Mouse (Mus musculus): Measurements from ENCODE around the gene Col4a2.

Gene Col4a2

DNA sequence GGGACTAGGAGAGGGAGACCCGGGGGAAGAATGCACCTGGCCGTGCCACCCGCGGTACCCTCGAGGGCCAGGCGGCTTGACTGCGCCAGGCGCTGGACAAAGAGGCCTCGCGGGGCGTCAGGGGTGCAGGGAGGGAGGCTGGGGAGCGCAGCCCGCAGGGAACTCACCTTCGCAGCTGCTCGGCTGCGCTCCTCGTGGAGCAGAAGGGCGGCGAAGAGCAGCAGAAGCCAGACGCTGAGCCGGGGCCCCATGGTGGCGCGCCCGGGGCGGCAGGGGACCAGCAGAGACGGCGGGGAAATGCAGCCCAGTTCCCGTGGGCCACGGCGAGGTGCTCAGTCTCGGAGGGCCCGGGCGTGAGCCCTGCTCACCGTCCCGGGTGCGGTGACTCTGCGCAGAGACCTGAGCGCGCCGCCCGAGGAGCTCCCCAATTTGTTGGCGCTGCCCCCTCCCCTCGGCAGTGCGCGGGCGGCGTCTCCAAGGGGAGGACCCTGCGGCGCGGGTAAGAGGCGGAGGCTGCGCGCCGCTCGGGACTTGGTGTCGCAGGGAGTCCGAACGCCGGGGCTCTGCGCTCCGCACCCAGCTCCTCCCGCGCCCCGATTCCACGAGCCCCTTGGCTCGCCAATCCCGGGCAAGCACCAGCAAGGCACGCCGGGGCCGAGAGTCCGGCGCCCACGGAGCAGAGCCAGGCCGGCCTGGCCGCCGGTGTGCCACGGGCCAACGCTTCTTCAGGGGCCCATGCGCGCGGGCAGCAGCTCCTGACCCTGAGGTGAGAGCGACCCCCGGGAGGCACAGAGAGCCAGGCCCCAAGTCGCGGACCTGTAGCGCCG is at the start of gene Col4a2, which contains the start of gene Col4a1:
Gene Col4a2, plus strand, starts transcription at position 457 of the 827 bp plus-strand sequence.
Gene Col4a1, minus strand, starts transcription at position 478 of the 827 bp plus-strand sequence.
- DNase-seq: peak; percentile 89

DNA sequence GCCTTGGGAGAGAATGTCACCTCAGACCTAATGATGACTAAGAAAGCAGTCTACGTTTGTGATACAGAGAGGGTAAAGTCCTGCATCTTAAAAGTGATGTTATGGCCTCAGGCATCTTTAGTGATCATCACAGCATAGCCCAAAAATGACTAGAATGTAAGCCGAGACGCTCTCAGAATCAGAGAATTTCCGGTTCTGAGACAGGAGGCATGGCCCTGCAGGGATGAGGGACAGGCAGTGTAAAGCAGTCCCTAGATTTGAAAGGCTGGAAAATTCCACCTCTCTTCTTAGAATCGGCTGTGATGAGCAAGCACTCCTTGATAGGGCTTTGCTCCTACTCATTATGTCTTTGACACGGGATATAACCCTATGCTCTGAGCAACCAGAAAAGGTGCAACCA is 48.8 kb upstream of the Col4a2 start:
- no peak for DNase-seq

DNA sequence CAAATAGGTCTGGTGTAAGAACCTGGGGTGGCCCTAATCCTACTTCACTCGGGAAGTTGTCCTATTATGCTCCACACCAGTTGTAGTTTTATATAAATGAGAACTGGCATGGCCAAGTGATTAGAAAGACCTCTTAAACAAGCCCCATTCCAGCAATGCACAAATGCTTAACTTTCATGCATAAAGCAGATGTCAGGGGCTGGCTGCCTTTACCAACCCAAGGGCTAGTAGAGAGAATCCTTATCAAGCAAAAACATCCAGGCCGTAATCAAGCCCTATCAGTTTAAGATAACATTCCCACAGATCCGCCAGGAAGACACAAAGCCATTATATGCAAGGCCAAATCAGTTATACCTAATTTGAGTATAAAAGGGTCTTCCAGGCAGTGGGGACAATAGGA is 46.6 kb upstream of the Col4a2 start:
- DNase-seq: no peak

DNA sequence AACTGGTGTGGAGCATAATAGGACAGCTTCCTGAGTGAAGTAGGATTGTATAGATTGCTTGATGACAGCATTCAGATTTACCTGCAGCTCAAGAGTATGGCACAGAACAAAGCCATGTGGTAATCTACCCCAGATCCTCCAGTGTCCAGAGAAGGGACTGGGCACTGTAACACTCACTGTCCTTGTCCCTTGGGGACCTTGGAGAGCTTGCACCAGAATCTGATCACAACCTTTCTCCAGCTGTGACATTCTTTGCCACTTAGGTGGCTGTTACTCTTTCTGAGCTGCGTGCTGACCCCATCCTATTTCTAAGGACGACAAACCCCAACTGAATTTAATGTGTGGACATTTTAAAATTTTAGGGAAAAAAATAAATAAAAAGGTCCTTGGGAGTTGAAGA is 46.1 kb upstream of the Col4a2 start:
- DNase-seq: no peak

DNA sequence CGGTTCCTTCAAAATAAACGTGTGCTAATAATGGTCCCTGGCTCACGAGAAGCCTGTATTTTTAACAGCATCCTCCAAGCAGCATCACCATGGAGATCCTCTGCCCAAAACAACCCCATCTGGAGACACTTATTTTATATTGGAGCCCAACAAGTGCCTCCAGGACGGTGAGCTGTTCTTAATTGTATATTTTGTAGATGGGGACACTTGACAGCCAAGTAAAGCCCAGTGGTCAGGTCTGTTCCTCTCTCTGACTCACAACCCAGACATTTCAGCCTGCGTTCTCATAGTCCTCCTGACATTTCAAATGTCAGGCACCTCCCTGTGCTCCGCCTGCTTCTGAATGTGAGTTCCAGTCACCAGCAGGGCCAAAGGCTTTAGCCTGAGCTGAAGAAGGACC is 43.9 kb upstream of the Col4a2 start:
- no peak for DNase-seq

DNA sequence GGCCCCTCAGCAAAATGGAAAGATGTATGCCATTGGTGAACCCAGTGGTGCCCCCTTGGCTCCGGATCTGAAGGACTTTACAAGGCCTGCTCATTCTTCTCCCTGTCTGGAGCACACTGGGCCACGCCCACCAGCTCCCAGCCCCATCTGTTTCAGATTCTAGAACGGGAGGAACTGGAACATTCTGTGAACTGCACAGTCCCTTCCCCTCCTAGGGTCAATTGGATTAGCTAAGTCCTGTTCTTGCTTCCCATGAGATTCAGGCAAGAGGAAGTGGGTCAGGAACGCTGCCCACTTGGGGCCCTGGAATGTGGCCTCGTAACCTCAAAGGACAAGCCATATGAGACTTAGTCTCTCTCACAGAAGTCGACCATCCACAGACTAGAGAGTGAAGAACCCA is 41.8 kb upstream of the Col4a2 start:
- DNase-seq: no peak

DNA sequence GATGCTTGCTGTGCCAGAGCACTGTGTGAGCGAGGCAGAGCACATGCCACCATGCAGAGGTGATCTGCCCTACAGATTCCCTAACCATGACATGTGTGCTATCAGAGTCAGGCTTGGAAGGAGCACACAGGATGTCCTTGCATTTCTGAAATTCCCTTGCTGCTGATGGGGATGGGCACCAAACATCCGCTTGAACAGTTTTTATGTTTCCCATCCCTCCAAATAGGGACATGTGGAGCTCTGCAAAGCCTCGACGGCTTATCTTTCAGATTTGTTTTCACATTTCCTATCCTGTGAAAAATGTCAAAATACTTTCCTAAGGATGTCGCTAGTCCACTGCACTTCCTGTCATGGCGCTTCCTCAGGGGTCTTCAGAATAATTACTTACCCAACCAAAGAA is 40.4 kb upstream of the Col4a2 start:
- no peak for DNase-seq

DNA sequence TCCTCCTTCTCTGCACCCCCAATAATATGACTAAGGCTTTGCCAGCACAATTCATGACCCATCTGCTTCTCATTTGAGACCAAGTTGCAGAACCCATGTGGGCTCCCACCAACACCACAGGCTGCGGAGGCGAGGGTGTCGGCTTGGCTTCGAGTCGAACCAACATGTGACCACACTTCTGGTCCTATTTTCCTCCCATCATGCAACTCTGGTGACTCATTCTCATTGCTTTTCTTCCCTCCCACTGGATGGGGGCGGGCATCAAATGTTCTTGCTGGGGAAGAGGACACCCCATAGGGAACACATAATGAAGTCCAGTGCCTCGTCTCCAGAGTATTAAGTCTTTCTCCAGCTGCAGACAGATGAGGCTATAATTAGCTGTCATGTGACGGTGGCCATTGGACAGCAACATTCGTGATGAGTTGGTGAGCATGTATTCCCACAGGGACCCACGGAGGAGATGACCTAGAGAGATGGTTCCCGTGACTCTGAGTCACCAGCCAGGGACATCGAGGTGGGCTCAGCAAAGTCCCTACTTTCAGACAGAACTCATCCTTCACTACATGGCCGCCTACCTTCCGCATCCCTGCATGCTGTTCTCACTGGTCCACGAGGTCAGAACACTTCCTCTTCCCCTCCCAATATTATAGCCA is 39.0 kb upstream of the Col4a2 start:
- no peak for DNase-seq

DNA sequence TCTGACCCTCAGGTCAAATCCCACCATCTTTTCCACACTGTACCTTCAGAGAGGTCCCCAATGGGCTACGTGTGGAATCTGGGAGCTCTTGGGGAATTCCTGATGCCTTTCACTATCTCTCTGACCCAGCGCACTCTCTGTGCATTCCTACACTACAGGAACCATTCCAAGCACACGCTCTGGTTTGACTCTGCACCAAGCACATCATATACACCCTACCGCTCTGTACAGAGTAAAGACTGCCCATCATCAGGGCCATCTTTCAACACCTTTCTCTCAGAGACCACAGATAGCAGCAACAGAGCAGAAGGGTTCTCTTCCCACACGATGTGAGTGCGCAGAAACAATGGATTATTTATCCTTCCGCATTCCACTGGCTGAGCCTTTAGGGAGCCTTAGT is 38.2 kb upstream of the Col4a2 start:
- DNase-seq: no peak

DNA sequence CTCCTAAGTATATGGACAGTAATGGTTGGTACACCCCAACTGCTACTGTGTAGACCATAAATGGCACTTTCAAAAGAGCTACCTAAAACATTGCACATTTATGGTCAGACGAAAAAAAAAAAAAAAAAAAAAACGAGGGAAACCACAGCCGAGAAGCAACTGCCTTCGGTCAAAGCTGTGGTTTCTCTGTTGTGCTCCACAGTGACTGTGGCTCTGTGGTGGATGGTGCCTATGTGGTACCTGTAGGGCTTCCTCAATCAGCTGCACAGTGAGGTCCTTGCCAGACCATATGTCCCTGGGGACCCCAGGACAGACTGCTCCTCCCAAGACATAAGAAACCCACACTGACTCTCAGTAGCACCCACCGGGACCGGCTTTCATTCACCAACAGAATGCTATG is 36.3 kb upstream of the Col4a2 start:
- DNase-seq: no peak

DNA sequence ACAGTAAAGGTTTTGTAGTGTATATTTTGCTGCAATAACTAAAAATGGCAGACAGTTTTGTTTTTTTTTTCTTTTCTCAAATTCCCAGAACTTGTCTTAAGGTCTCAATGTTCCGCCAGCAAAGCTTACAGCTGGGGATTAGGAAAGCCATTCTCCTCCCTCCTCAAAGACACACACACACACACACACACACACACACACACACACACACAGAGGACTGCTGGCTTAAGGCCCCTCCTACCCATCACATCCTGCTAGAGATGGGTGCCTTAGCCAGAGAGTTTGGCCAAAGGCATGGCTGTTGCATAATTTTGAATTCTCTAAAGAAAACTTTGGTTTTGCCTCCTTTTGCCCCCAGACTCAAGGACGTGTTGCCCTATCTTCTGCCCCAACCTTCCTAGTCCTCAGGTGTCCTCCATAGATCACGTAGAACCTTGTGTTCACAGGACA is 35.0 kb upstream of the Col4a2 start:
- no peak for DNase-seq

DNA sequence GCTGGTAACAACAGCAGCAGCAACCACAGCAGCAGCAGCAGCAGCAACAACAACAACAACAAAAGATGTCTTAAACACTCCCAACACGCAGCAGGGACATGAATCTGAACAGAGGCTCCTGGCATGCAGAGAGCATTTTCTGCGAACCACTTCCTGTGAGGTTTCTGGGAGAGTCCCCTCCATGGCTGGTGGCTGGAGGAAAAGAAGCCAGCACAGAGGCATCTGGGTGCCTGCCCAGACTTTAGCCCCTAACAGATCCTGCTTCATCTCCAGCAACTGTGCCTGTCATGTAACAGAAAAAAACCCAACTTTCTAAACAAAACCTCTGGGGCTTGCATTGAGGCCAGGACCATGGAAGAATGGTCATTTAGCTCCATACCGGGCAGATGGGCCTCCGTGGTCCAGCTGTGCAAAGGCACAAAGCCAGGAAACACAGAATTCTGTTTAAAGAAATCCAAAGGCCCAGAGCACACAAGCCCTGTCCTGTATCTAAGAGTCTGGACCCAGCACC is 34.4 kb upstream of the Col4a2 start:
- DNase-seq: no peak

DNA sequence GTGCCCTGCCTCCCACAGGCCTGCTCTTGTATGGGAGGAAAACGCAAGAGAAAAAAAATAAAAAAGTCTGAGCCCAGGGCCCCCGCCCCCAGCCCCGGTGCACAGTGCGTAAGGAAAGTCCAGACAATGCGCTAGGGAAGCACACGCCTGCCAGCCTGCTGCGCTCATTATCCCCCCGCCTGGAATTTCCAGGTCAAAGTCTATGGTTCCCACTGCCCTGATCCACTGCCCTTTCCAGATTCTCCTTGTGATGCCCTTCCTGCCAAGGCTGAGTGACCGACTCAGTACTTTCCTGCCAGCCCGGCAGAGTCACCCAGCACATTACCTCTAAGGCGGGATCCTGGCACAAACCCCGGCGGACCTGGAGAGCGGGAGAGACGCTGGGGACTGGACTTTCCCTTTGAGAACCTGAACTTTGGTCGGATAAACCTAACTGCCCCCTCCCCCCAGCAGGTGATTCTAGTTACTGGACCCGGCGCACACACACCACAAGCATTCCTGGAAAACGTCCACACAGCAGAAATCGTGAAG is 33.2 kb upstream of the Col4a2 start:
- peak; percentile 69 for DNase-seq

DNA sequence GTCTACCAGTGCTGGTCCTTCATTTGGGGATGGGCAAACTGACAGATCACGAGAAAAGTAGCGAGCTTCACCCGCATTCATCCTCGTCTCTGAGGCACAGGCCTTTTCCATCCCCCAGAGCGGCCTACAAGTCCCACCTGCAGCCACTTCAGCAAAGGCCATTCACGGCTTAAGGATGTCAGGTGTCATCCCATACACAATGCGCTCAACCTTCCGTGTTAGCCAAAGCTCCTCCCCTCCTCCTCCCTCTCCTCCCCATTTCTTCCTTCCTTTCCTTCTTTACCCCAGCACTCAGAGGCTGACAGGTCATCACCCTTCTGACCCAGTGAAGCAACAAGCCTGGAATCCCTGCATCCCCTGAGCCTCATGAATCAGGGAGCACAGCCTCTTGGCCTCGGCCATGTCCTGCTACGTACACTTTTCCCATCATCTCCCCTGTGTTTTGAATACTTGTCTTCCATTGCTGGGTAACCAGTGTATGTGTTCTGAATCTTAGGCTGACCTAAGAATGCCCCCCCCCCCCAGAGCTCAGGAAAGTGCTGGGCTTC is 31.8 kb upstream of the Col4a2 start:
- no peak for DNase-seq

DNA sequence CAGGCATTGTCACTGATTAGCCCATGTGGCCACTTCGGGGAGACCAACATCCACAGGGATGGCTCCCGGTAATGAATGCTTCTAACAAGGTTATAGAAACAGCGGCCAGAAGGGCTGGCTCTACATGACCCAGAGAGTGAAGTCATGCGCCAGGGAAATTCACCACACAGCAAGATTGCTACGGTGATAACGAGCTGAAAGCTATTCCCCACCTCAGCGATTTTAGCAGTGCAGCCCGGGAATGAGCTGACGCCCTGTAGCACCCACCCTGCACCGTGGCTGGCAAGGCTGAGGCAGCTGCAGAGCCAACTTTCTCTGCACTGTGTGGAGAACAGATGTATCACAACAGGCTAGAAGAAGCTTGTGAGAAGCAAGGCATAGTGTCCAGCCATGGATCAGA is 30.5 kb upstream of the Col4a2 start:
- DNase-seq: no peak

DNA sequence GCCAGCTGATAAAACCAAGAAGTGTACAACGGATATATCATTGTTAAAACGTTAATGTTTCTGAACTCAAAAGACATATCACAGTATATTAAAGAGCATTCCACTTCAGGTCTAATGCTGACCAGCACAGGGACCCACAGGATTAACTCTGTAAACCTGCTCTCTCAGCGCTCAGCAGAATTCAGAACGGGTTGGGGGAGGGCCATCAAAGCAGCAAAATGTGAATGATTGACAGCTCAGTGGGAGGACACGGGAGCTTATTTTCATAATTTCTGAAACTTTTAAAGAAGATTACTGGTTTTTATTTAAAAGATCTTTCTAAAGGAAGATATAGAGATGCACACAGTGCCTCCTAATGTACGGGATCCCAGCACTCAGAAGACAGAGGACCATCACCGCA is 29.9 kb upstream of the Col4a2 start:
- no peak for DNase-seq

DNA sequence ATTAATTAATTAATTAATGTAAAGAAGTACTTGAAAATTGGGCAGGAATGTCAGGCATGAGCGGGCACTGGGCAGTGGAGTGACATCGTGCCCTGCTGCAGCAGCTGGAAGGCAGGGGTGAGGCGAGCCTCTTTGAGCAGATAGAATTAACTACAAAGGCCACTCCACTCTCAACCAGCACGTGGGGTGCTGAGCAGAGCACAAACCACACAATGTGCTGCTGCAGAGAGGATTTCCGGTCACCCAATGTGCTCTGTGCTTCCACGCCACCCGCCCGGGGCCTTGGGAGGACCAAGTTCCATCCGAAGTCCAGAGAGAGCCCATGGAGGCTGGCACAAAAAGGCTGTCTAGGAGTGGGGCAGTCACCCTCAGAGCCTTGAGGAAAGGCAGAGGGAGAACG is 29.4 kb upstream of the Col4a2 start:
- no peak for DNase-seq

DNA sequence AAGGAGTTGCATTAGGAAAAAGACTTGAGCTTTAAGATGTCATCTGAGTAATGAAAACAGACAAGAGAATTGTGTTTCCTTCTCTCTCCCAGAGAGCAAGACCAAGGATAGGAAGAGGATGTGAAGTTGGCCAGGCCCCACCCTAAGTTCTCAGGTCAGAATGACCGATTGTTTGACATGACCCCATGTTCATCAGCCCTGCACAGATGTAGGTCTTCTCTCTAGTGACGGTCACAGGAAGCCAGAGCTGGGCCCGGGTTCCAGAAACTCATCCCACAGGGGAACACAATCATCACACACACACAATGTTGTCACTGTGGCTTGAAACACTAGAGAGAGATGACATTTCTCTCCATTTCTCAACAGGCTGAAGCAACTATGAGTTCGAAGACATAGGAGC is 27.2 kb upstream of the Col4a2 start:
- no peak for DNase-seq

DNA sequence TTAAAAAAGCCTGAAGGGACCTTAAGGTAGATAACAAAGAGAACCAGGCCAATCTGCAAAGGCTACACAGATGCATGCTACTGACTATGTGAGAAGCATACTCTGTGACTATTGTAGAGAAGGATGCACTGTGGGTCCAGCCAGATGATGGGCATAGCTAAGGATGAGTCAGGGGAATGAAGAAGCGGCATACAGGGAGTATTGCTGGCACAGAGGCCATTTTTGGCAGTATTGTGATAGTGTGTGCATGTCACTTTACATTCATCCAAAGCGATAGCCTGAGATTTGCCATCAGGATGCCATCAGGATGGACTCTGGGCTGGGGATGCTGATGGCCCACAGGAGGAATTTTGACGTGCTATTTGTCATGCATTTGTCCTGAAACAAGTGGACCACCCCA is 25.5 kb upstream of the Col4a2 start:
- DNase-seq: no peak

DNA sequence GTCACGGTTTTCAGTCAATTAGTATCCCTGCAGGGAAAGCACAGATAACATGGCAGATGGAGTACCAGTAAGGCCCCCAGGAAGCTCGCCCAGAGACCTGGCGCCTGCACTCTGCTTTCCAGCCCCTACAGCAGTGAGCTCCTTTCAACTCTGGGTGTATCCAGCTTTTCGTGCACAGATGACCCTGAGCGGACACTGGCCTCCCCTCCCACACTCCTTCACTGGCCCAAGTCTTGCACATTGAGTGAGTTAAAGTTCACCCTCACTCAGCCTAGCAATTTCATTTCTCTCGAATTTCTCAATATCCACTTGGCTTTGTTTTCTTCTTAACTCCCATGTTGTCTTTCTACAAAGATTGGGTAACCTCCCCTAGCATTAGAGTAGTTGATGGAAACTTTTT is 24.3 kb upstream of the Col4a2 start:
- DNase-seq: no peak

DNA sequence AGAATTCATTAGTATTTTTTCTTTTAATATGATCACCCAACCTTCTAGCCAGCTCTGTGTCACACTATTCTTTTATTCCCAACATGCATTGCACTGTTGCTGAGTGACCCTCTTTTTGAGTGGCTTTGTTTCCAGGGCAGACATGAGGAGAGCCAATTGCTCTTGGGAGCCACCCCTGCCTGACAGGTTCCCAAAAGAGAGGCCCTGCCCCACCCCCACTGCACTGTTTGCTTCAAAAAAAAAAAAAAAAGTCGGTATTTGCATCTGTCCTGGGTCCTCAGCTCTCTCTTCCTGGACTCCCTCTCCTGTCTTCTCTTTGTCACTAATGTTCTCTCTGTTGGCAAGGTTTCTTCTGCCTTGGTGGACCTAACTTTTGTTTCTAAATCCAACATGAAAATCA is 22.1 kb upstream of the Col4a2 start:
- no peak for DNase-seq

DNA sequence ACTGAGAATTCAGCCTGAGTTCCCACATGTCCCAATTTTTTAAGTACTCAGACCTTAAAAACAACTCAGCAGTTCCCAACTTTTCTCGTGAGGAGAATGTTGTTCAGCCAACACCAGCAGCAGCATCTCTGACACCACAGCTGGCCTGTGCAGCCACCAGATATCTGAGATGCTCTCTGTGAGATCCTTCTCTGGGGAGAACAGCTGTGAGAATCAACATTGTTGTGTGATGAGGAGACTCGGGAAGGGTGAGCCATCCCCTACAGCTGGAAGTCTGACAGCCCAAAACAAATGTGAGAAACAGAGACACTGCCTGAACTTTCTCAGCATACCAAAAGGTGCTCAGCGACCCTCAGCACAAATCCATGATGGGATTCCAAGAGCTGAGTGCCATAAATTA is 20.0 kb upstream of the Col4a2 start:
- DNase-seq: no peak

DNA sequence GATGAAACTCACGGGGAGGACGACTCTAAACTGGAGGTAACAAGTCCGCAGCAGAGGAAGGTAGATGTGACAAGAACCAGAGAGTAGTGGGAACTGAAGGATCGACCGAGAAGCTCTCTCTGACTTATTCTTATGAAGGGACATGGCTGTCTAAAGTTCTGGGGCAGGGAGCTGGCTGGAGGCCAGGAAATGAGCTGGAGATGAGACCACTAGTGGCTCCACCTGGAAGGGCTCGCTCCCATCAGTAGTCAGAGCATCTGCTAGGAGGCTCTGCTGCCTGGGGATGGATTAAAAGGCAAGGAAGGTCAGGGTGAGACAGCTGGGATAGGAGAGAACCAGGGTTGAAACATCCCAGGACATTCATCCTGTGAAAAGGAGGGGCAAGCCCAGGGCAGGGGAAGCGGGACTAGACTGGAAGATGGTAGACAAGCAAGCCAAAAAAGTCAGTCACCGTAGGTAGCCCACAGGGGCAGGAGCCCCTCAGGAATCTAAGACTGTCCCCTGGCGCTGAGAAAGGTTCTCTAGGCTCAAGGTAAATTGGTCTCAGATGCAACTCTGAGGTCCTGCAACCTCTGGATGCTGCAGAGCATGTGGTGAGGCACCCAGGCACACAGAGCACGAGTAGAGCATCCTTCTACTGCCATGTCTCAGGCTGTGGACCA is 16.2 kb upstream of the Col4a2 start:
- DNase-seq: no peak

Measured in embryo, embryonic 11 days (tissue).